Mouse (Mus musculus): ENCODE results near the gene Ovch2.

Ovch2 gene

GRCm38 (mm10) chr7:107742963-107743465 is 58.0 kb downstream of the Ovch2 start:
- WGBS: 93% methylated on average over 10 of the region's 10 CpGs

- WGBS: 33% methylated on average over 2 of the region's 2 CpGs
These were observed 62.3 kb downstream of the Ovch2 start for GRCm38 (mm10) chr7:107738726-107739125.

- 77% methylated on average over 2 of the region's 2 CpGs for WGBS
These were observed 67.8 kb downstream of the Ovch2 start for GRCm38 (mm10) chr7:107733162-107733561.
